Mouse (Mus musculus): ENCODE measurements around the gene Clic3. TPM values are rescaled to one million over a fixed set of nuclear protein-coding genes. Genes with fewer than 3 reads are reported as not detected.

The Clic3 gene
- polyA plus RNA-seq, 1 experiment from 2014 or later: 2.6 TPM

GRCm38 (mm10) chr2:25436286-25436820 lies 20.3 kb upstream of the Clic3 start:
- no peak overlapping the region for H3K9ac ChIP-seq (ENCODE audit: low read depth, low read length)
- H3K27ac ChIP-seq (ENCODE audit: low read length): no peak overlapping the region
- no peaks in the 10 kb centered on the region for H3K36me3 ChIP-seq (ENCODE audit: control insufficient read depth, insufficient read depth, low read length)
- ATAC-seq: no peak
- H3K9me3 ChIP-seq (ENCODE audit: control insufficient read depth, low read length): no peaks in the 10 kb centered on the region
- no peak overlapping the region for H3K4me3 ChIP-seq (ENCODE audit: low read length)
- H3K27me3 ChIP-seq (replicated peaks; ENCODE audit: control insufficient read depth, insufficient read depth, low read length): no peaks in the 10 kb centered on the region
- H3K4me1 ChIP-seq (ENCODE audit: control insufficient read depth, insufficient read depth, low read length): no peaks in the 10 kb centered on the region
- WGBS: 89% methylated on average over 10 of the region's 10 CpGs
- no peak overlapping the region for H3K4me2 ChIP-seq (ENCODE audit: low read depth, low read length)

- Histone ChIP-seq H3K27me3 (replicated peaks; ENCODE audit: control insufficient read depth, insufficient read depth, low read length) (no peaks in the 10 kb centered on the region), H3K4me2 (ENCODE audit: low read depth, low read length) (no peak overlapping the region), H3K9ac (ENCODE audit: low read depth, low read length) (no peak overlapping the region), H3K36me3 (ENCODE audit: control insufficient read depth, insufficient read depth, low read length) (no peaks in the 10 kb centered on the region), H3K4me3 (ENCODE audit: low read length) (no peak overlapping the region), H3K4me1 (ENCODE audit: control insufficient read depth, insufficient read depth, low read length) (no peaks in the 10 kb centered on the region), H3K9me3 (ENCODE audit: control insufficient read depth, low read length) (no peaks in the 10 kb centered on the region), H3K27ac (ENCODE audit: low read length) (no peak overlapping the region)
- WGBS: 81% methylated on average over 20 of the region's 20 CpGs
- no peak for ATAC-seq
Measured at GRCm38 (mm10) chr2:25441067-25441466, 15.6 kb upstream of the Clic3 start.

- WGBS: 93% methylated on average over 14 of the region's 14 CpGs
- no peaks in the 10 kb centered on the region for H3K4me1 ChIP-seq (ENCODE audit: control insufficient read depth, insufficient read depth, low read length)
- H3K27ac ChIP-seq (ENCODE audit: low read length): no peak overlapping the region
- no peak overlapping the region for H3K4me3 ChIP-seq (ENCODE audit: low read length)
- no peaks in the 10 kb centered on the region for H3K36me3 ChIP-seq (ENCODE audit: control insufficient read depth, insufficient read depth, low read length)
- H3K4me2 ChIP-seq (ENCODE audit: low read depth, low read length): no peak overlapping the region
- H3K9me3 ChIP-seq (ENCODE audit: control insufficient read depth, low read length): no peaks in the 10 kb centered on the region
- H3K9ac ChIP-seq (ENCODE audit: low read depth, low read length): no peak overlapping the region
- H3K27me3 ChIP-seq (replicated peaks; ENCODE audit: control insufficient read depth, insufficient read depth, low read length): no peaks in the 10 kb centered on the region
- no peak for ATAC-seq
Measured at GRCm38 (mm10) chr2:25442682-25443081, 14.0 kb upstream of the Clic3 start.

DNA sequence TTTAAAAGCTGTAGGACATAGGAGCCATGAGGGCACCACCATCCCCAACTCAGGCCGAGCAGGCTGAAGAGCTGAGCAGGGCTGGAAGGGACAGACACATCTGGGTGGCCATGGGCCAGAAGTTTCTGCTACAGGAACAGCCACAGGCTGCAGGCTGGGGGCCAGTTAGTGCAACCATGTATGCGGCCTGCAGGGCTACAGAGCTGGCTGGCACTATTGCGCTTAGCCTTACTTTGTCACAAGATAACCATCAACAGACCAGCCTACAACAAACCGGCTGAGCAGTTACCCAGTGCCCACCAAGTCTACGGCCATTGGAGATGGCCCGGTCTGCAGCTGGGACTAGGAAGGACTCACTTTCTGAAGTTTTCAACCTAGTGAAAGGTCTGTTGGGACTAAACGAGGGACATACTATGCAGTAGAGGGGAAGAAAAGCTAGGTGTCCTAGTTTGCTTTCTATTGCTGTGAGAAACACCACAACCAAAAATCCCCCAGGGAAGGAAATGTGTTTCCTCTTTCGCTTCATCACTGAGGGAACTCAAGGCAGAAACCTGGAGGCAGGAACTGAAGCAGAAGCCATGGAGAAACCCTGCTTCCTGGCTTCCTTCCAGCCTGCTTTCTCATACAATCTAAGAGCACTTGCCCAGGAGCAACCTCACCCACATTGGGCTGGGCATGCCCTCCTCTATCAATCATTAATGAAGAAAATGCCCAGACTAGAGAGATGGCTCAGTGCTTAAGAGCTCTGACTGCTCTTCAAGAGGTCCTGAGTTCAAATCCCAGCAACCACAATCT lies 5.6 kb upstream of the Clic3 start:
- Histone ChIP-seq H3K27me3 (replicated peaks; ENCODE audit: control insufficient read depth, insufficient read depth, low read length) (no peaks in the 10 kb centered on the region), H3K9ac (ENCODE audit: low read depth, low read length) (no peak overlapping the region), H3K36me3 (ENCODE audit: control insufficient read depth, insufficient read depth, low read length) (no peaks in the 10 kb centered on the region), H3K4me1 (ENCODE audit: control insufficient read depth, insufficient read depth, low read length) (peaks cover 2% of the 10 kb centered on the region; the same call in 1 of the 2 replicates), H3K9me3 (ENCODE audit: control insufficient read depth, low read length) (no peaks in the 10 kb centered on the region), H3K27ac (ENCODE audit: low read length) (no peak overlapping the region), H3K4me2 (ENCODE audit: low read depth, low read length) (no peak overlapping the region), H3K4me3 (ENCODE audit: low read length) (no peak overlapping the region)
- 77% methylated on average over 8 of the region's 8 CpGs for WGBS
- peak; percentile 58; the same call in 1 of the 2 replicates for ATAC-seq

DNA sequence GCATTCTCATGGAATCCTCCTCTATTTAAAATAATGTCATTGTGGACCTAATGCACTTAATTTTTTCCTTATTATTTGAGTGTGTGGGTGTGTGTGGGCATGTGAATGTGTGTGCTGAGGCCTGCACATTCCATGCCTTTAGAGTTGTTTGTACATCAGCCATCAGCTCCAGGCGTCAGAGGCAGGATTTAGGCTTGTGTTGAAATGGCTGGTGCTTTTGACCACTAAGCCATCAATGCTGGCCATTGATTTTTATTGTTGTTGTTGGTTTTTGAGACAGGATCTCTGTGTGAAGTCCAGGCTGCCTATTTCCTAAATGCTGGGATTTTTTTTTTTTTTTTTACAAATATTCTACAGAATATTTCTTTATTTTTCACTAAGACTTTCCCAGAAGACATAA lies 3.7 kb upstream of the Clic3 start:
- Histone ChIP-seq H3K4me3 (ENCODE audit: low read length) (no peak overlapping the region), H3K4me2 (ENCODE audit: low read depth, low read length) (no peak overlapping the region), H3K4me1 (ENCODE audit: control insufficient read depth, insufficient read depth, low read length) (peaks cover 19% of the 10 kb centered on the region), H3K9me3 (ENCODE audit: control insufficient read depth, low read length) (no peaks in the 10 kb centered on the region), H3K9ac (ENCODE audit: low read depth, low read length) (no peak overlapping the region), H3K36me3 (ENCODE audit: control insufficient read depth, insufficient read depth, low read length) (no peaks in the 10 kb centered on the region), H3K27me3 (replicated peaks; ENCODE audit: control insufficient read depth, insufficient read depth, low read length) (no peaks in the 10 kb centered on the region), H3K27ac (ENCODE audit: low read length) (no peak overlapping the region)
- 48% methylated on average over 1 of the region's 1 CpGs for WGBS
- no peak for ATAC-seq

- Histone ChIP-seq H3K9me3 (ENCODE audit: control insufficient read depth, low read length) (no peaks in the 10 kb centered on the region), H3K4me3 (ENCODE audit: low read length) (no peak overlapping the region), H3K27ac (ENCODE audit: low read length) (no peak overlapping the region), H3K4me1 (ENCODE audit: control insufficient read depth, insufficient read depth, low read length) (peaks cover 38% of the 10 kb centered on the region), H3K36me3 (ENCODE audit: control insufficient read depth, insufficient read depth, low read length) (no peaks in the 10 kb centered on the region), H3K27me3 (replicated peaks; ENCODE audit: control insufficient read depth, insufficient read depth, low read length) (no peaks in the 10 kb centered on the region), H3K9ac (ENCODE audit: low read depth, low read length) (peak overlapping the region; percentile 21), H3K4me2 (ENCODE audit: low read depth, low read length) (no peak overlapping the region)
- 85% methylated on average over 9 of the region's 9 CpGs for WGBS
- no peak for ATAC-seq
Measured at GRCm38 (mm10) chr2:25457022-25457896, 621 bp downstream of the Clic3 start.

DNA sequence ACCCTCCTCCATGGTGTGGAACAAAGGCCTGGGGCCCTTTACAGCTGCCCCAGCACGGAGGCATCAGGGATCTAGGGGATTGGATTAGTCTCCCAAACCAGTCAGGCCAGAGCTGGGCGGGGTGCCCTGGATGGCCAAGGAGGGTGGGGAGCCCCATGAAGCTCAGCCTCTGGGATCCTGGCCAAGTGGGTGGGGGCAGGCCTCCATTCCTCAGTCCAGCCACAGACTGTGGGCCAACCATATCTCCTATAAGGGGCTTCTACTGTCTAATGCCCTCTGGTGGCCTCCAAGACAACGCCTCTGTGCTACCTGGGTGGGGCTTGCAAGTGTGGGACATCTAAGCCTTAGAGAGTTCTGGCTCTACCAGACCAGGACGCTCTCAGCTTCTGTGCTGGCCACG lies 2.3 kb downstream of the Clic3 start:
- 66% methylated on average over 5 of the region's 5 CpGs for WGBS
- Histone ChIP-seq H3K9me3 (ENCODE audit: control insufficient read depth, low read length) (no peaks in the 10 kb centered on the region), H3K4me2 (ENCODE audit: low read depth, low read length) (no peak overlapping the region), H3K36me3 (ENCODE audit: control insufficient read depth, insufficient read depth, low read length) (no peaks in the 10 kb centered on the region), H3K4me1 (ENCODE audit: control insufficient read depth, insufficient read depth, low read length) (peaks cover 38% of the 10 kb centered on the region), H3K27ac (ENCODE audit: low read length) (no peak overlapping the region), H3K27me3 (replicated peaks; ENCODE audit: control insufficient read depth, insufficient read depth, low read length) (no peaks in the 10 kb centered on the region), H3K4me3 (ENCODE audit: low read length) (no peak overlapping the region), H3K9ac (ENCODE audit: low read depth, low read length) (no peak overlapping the region; the same call in 1 of the 2 replicates)
- peak; percentile 10; the same call in 1 of the 2 replicates for ATAC-seq

GRCm38 (mm10) chr2:25460135-25460534 lies 3.5 kb downstream of the Clic3 start:
- H3K4me3 ChIP-seq (ENCODE audit: low read length): peak overlapping the region; percentile 72
- H3K9me3 ChIP-seq (ENCODE audit: control insufficient read depth, low read length): no peaks in the 10 kb centered on the region
- H3K27me3 ChIP-seq (replicated peaks; ENCODE audit: control insufficient read depth, insufficient read depth, low read length): no peaks in the 10 kb centered on the region
- peak overlapping the region; percentile 87 for H3K4me2 ChIP-seq (ENCODE audit: low read depth, low read length)
- H3K27ac ChIP-seq (ENCODE audit: low read length): peak overlapping the region; percentile 93
- no peak for ATAC-seq
- H3K4me1 ChIP-seq (ENCODE audit: control insufficient read depth, insufficient read depth, low read length): peaks cover 38% of the 10 kb centered on the region
- WGBS: 23% methylated on average over 5 of the region's 5 CpGs
- peak overlapping the region; percentile 81 for H3K9ac ChIP-seq (ENCODE audit: low read depth, low read length)
- H3K36me3 ChIP-seq (ENCODE audit: control insufficient read depth, insufficient read depth, low read length): no peaks in the 10 kb centered on the region
